Mouse (Mus musculus): ENCODE measurements around the gene Rtcb.

Rtcb gene

GRCm38 (mm10) chr10:85957464-85957950 is at the start of gene Rtcb:
Gene Rtcb, minus strand, starts transcription at chr10:85957823.
- peak; percentile 98 for DNase-seq

DNA sequence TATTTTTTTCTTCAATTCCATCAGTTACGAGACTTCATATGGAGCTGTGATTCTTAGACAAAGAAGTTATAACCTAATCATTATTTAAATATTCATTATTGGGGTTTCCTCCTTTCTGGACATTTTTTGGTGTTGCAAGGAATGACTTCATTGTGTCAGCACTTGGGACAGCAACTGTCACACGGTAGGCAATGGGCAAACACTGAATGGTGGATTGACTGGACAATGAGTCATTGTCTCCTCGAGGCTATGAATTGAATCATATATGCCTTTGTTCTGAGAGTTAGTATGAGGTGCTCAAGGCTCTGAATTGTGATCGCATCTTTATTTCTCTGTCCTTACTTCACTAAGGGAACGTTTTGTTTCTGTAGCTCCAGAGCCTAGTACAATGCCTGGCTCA is 48.8 kb upstream of the Rtcb start:
- no peak for DNase-seq

DNA sequence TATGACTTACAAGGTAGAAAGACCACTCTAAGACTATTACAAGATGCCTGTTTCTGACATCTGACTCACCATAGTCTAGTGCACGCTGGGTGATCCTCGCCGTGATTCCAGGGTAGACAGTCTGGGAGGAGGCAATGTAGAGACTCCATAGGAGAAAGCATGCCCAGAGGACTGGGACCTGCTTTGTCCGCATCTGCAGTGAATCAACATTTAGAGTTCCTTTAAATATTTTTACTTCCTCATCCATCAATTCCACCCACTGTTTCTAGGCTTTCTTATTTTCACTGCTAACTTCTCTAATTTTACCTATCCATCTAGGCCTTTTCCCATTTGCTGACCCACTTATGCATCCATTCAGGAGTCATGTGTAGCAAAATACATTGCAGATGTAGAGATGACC is 42.8 kb upstream of the Rtcb start:
- no peak for DNase-seq

- no peak for DNase-seq
These were observed 37.0 kb upstream of the Rtcb start for GRCm38 (mm10) chr10:85994543-85995104.

DNA sequence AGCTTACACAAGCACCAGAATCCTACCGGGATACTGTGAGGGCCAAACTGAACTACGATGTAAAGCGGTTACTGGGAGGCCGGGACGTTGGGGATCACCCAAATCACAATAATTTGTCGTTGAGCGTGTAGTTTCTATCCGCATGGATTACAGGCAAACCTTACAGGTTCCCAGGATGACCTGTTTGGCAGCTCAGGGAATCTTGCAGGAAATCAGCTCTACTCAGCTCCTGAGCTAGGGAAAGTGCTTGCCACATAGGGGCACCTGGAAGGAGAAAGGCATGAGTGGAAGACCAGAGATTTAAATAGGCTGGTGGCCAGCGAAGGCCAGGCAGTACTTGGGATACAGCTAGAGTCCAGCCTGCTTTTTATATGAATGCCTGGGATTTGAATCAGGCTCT is 36.2 kb upstream of the Rtcb start:
- DNase-seq = no peak

DNA sequence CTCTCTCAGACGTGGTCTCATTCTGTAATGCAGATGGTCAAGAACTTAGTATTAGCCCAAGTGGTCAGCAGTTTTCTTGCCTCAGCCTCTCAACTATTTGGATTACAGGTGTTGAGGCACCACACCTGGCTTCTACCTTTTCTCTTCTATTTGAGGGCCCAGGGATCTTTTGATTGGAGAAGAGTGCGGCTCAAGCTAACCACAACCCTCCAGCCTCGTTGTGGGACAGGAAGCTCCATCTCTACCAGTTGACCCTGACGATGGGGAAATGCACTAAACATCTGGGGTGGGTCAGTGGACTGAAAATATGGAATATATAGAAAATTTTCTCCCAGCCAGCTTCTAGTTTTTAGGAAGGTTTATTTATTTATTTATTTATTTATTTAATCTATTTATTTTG is 34.8 kb upstream of the Rtcb start:
- no peak for DNase-seq

GRCm38 (mm10) chr10:85989412-85990115 is 31.9 kb upstream of the Rtcb start:
- no peak for DNase-seq

GRCm38 (mm10) chr10:85972915-85973314 is 15.3 kb upstream of the Rtcb start:
- DNase-seq = no peak

- DNase-seq = no peak
These were observed 14.2 kb upstream of the Rtcb start for GRCm38 (mm10) chr10:85971826-85972225.

GRCm38 (mm10) chr10:85969894-85970620 is 12.4 kb upstream of the Rtcb start:
- DNase-seq = no peak

DNA sequence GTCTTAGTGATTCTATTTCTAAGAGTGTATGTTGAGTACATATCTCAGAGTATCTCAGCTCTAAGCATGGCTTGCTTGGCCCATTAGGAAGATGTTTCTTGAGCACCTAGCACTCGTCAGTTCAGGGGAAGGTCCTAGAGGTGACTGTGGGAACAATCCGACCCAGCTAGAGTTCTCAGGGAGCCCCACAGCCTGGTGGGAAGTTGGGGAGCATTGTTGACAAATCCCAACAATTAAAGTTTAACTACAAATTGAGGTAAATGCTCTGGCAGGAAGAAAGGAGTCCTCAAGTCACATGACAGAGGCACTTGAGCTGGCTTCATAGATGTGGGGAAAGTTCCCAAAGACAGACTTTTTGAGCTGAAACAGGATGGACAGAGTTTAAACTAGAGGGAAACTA is 11.1 kb upstream of the Rtcb start:
- no peak for DNase-seq

GRCm38 (mm10) chr10:85968157-85968634 is 10.6 kb upstream of the Rtcb start:
- peak; percentile 81 for DNase-seq

DNA sequence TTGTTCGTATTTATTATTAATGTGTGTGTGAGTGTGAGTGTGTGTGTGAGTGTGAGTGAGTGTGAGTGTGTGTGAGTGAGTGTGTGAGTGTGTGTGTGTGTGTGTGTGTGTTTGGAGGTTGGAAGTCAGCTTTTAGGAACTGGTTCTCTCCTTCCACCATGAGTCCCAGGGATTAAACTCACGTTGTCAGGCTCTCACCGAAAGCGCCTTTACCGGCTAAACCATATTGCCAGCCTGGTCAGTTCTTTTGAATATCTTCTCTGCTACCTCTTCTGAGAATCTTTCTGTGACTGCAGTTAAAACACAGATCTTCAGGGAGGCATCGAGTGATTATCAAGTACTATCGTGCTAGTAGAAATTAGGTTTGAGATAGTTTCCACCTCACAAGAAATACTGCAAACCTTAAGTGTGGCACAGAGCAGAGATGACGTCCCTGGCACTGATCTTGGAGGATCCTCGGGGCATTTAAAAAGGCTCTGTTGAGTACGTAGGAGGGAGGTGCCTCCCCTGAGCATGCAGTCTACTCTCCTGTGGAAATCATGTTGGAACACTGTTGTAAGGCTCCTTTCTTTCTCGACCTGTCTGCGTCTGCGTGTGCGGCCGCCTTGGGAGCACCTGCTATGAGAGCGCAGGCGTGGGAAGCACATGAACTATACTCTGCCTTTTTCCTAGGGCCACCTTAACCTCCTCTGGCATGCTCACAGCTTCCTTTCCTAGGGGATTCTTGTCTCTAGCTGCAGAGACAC is 10.0 kb upstream of the Rtcb start:
- DNase-seq = no peak

GRCm38 (mm10) chr10:85966476-85966875 is 8.9 kb upstream of the Rtcb start:
- no peak for DNase-seq

DNA sequence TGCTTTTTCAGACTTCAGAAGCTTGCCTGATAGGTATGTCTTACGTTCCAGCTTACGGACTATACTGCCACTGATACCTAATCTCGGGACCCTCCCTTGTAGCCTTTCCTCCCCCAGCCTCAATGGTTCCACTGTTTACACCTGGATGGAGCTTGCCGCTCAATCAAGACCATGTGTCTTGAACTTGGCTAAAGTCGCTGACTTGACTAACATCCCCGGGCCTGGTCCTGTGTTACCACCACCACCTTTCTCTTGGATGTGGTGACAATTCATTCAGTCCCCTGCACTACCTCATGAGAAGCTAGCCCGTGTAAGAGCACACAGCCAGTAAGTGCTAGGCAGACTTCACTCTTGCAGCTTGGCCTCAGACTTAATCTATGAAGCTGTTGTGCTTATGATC is 6.7 kb upstream of the Rtcb start:
- DNase-seq = no peak

DNA sequence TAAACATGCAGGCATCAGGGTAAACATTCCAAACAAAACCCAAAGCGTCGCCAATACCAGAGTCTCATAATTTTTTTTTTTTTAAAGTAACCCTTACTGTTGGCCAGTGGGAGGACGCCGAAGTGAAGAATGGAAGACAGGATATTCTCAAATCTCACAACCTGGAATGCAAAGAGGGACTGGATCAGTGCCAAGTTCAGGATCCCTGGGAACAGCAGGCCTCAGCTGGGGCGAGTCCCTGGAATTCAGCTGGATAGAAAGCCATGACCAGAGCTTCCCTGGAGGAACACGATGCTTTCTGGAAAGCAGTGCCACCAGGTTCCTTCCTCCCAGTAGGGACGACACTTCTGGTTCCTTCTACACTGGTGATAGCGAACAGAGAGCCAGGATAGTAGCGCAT is 5.3 kb upstream of the Rtcb start:
- DNase-seq = no peak

DNA sequence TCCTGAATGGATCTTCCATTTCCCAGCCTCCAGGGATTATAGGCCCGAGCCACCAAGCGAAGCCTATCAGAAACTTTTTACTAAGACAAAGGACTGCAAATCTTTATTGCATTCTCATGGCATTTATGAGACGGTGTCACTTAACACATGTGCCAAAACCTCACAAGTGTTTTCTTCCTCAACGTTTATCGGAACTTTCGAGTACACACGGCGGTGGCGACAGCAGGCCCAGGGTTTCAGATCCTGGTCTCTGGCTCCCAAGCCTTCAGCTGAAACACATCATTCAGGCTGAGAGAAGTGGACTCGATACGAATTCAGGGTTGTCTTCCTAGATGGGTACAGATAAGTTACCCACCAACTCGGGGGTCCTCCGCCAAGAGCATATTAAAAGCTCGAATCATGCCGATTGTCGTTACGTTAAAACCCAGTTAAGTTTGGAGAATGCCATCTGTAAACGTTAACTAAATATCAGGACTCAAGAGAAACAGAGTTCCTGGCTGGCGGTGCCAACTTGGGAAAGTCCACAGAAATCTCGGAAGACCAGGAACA is 678 bp downstream of the Rtcb start:
- DNase-seq = peak; percentile 2

GRCm38 (mm10) chr10:85954429-85954828 is 3.2 kb downstream of the Rtcb start:
- DNase-seq = no peak

- no peak for DNase-seq
These were observed 4.2 kb downstream of the Rtcb start for GRCm38 (mm10) chr10:85953401-85953800.

DNA sequence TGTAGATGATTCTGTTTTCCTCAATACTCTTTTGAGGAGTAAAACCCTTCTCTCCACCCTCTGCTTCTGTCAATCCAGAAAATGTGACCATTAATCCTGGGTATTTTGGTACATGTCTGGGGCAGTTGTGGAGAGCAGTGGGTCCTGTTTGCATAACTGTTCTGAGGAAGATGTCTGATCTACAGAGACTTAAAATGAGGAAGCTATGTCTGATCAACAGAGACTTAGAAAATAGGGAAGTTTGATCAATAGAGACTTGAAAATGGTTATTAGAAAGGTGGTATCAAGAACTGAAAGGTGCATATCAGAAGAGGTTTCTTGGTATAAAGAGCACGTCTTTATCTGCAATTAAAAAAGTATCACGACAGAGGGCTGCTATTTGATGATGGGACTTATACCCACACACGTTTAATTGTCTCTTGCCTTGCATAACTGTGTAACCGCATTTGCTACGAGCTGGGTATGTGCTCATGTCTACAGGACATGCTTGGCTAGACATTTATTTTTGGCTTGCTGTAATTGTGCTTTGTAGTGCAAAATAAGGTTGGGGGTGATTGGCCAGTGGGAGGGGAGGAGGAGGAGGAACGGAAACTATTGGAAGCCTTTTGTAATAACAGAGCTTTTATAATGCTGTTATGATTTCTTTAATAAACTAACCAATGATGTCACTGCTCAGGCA is 5.7 kb downstream of the Rtcb start:
- no peak for DNase-seq

GRCm38 (mm10) chr10:85948483-85949196 is 9.0 kb downstream of the Rtcb start:
- no peak for DNase-seq

Measured in retina, postnatal 1 day (tissue).